Mouse (Mus musculus) heart, postnatal 0 days (tissue): ENCODE results near the gene Ldhb.

Source experiments
- CTCF ChIP-seq: IDR thresholded peaks from 2 replicates; pipeline ENCODE4 v1.5.1; 2016; ENCODE audit warnings: antibody characterized with exemption, control low read depth, low read depth
- EP300 ChIP-seq: IDR thresholded peaks from 2 replicates; pipeline ENCODE4 v1.6.1; 2016; ENCODE audit warnings: antibody characterized with exemption, low read depth

- TF ChIP-seq CTCF (no peak), EP300 (no peak)
Measured at GRCm38 (mm10) chr6:142462194-142462593, 45.6 kb downstream of the Ldhb start.
